Mouse (Mus musculus) C2C12 (cell line): Measurements from ENCODE around the gene Tspan9. TPM values are rescaled to one million over a fixed set of nuclear protein-coding genes. Genes with fewer than 3 reads are reported as not detected.

ENCODE experiments used
- H3K27me3 ChIP-seq: one replicate; pipeline ENCODE4 v1.6.1; 2011; ENCODE audit not compliant: control insufficient read depth, insufficient read depth, insufficient read length
- H3K36me3 ChIP-seq: one replicate; pipeline ENCODE4 v1.6.1; 2011; ENCODE audit not compliant: control insufficient read depth, insufficient read depth
- H3K4me3 ChIP-seq: one replicate; pipeline ENCODE4 v1.5.1; 2011; ENCODE audit warnings: mild to moderate bottlenecking, control low read depth; ENCODE audit not compliant: poor library complexity, insufficient read depth, severe bottlenecking
- H3K79me2 ChIP-seq: one replicate; pipeline ENCODE4 v1.6.1; 2011; ENCODE audit not compliant: control insufficient read depth, insufficient read depth
- H3K79me3 ChIP-seq: one replicate; pipeline ENCODE4 v1.6.1; 2011; ENCODE audit warnings: low read depth, control low read depth
- H3ac ChIP-seq: one replicate; pipeline ENCODE3; 2011; ENCODE audit warnings: low read depth; ENCODE audit not compliant: control insufficient read depth, insufficient read length
- CEBPB ChIP-seq: IDR thresholded peaks from one replicate; pipeline ENCODE4 v1.6.1; 2011; ENCODE audit warnings: low read depth, mild to moderate bottlenecking, control low read depth, moderate library complexity
- CTCF ChIP-seq: IDR thresholded peaks from one replicate; pipeline ENCODE4 v1.5.1; 2011; ENCODE audit not compliant: control insufficient read depth, insufficient read depth, insufficient read length
- FOSL1 ChIP-seq: IDR thresholded peaks from one replicate; pipeline ENCODE4 v1.8.0; 2011; ENCODE audit warnings: mild to moderate bottlenecking, low read length; ENCODE audit not compliant: poor library complexity, insufficient read depth, severe bottlenecking
- MAX ChIP-seq: IDR thresholded peaks from one replicate; pipeline ENCODE4 v1.6.1; 2011; ENCODE audit warnings: mild to moderate bottlenecking, control low read depth
- MYOD1 ChIP-seq: IDR thresholded peaks from one replicate; pipeline ENCODE4 v1.6.1; 2011; ENCODE audit warnings: low read depth; ENCODE audit not compliant: control insufficient read depth, insufficient read length
- MYOG ChIP-seq: IDR thresholded peaks from one replicate; pipeline ENCODE4 v1.6.1; 2011; ENCODE audit not compliant: control insufficient read depth, insufficient read length; ENCODE audit errors: extremely low read depth
- USF1 ChIP-seq: IDR thresholded peaks from one replicate; pipeline ENCODE4 v1.6.1; 2011; ENCODE audit warnings: low read depth, mild to moderate bottlenecking, control low read depth, moderate library complexity
- polyA plus RNA-seq: library from polyadenylated mRNA; unstranded; fragments of >200 nt; fragmentation: generic; extraction: Trizol; gene quantifications from one replicate; pipeline ENCODE4 v1.2.1, GENCODE M21; 2012; ENCODE audit warnings: missing spikeins

Tspan9 gene
- polyA plus RNA-seq, 1 experiment = 57.6 TPM

- no peaks in the 10 kb centered on the region for H3K79me2 ChIP-seq
- no peak overlapping the region for H3K4me3 ChIP-seq
- no peaks in the 10 kb centered on the region for H3K79me3 ChIP-seq
- no peaks in the 10 kb centered on the region for H3K27me3 ChIP-seq
- no peak overlapping the region for H3ac ChIP-seq
- TF ChIP-seq USF1 = no peak
- TF ChIP-seq MAX = no peak
- TF ChIP-seq CTCF = no peak
- no peak for TF ChIP-seq MYOD1
- TF ChIP-seq MYOG = no peak
- no peaks in the 10 kb centered on the region for H3K36me3 ChIP-seq
Measured at GRCm38 (mm10) chr6:128099190-128099589, 44.2 kb downstream of the Tspan9 start.

GRCm38 (mm10) chr6:128096521-128096920 lies 46.9 kb downstream of the Tspan9 start:
- no peaks in the 10 kb centered on the region for H3K79me3 ChIP-seq
- TF ChIP-seq FOSL1 = no peak
- H3K36me3 ChIP-seq = no peaks in the 10 kb centered on the region
- no peak overlapping the region for H3ac ChIP-seq
- no peaks in the 10 kb centered on the region for H3K27me3 ChIP-seq
- H3K4me3 ChIP-seq = no peak overlapping the region
- H3K79me2 ChIP-seq = no peaks in the 10 kb centered on the region

- Histone ChIP-seq H3K4me3 (no peak overlapping the region), H3K79me3 (no peaks in the 10 kb centered on the region), H3K27me3 (no peaks in the 10 kb centered on the region), H3ac (no peak overlapping the region), H3K36me3 (no peaks in the 10 kb centered on the region), H3K79me2 (no peaks in the 10 kb centered on the region)
- TF ChIP-seq MYOD1 = no peak
Measured at GRCm38 (mm10) chr6:128095906-128096305, 47.5 kb downstream of the Tspan9 start.

- Histone ChIP-seq H3K79me2 (no peaks in the 10 kb centered on the region), H3K36me3 (no peaks in the 10 kb centered on the region), H3K4me3 (no peak overlapping the region), H3ac (no peak overlapping the region), H3K27me3 (no peaks in the 10 kb centered on the region), H3K79me3 (no peaks in the 10 kb centered on the region)
- TF ChIP-seq CTCF = no peak
- no peak for TF ChIP-seq MYOG
- no peak for TF ChIP-seq USF1
- no peak for TF ChIP-seq MAX
- no peak for TF ChIP-seq CEBPB
- no peak for TF ChIP-seq FOSL1
- TF ChIP-seq MYOD1 = no peak
Measured at GRCm38 (mm10) chr6:128095131-128095530, 48.3 kb downstream of the Tspan9 start.

- H3ac ChIP-seq = no peak overlapping the region
- TF ChIP-seq MAX (no peak), CTCF (no peak), USF1 (no peak), FOSL1 (no peak), MYOD1 (no peak), MYOG (no peak), CEBPB (no peak)
- no peaks in the 10 kb centered on the region for H3K79me3 ChIP-seq
Measured at GRCm38 (mm10) chr6:128093856-128094628, 49.4 kb downstream of the Tspan9 start.

GRCm38 (mm10) chr6:128092621-128093020 lies 50.8 kb downstream of the Tspan9 start:
- Histone ChIP-seq H3K79me2 (no peaks in the 10 kb centered on the region), H3K27me3 (no peaks in the 10 kb centered on the region), H3ac (no peak overlapping the region), H3K79me3 (no peaks in the 10 kb centered on the region), H3K36me3 (no peaks in the 10 kb centered on the region), H3K4me3 (no peak overlapping the region)
- no peak for TF ChIP-seq CTCF
- no peak for TF ChIP-seq MAX
- no peak for TF ChIP-seq USF1
- no peak for TF ChIP-seq MYOG
- no peak for TF ChIP-seq FOSL1
- TF ChIP-seq MYOD1 = no peak
- no peak for TF ChIP-seq CEBPB

More at GRCm38 (mm10) chr6:128093856-128094628, 49.4 kb downstream of the Tspan9 start:
- Histone ChIP-seq H3K27me3 (no peaks in the 10 kb centered on the region), H3K79me2 (no peaks in the 10 kb centered on the region), H3K4me3 (no peak overlapping the region), H3K36me3 (no peaks in the 10 kb centered on the region)
